Mouse (Mus musculus) C2C12 (cell line): Measurements from ENCODE around the gene Axl.

Experiments
- CEBPB ChIP-seq: IDR thresholded peaks from one replicate; pipeline ENCODE4 v1.6.1; 2011; ENCODE audit warnings: low read depth, mild to moderate bottlenecking, control low read depth, moderate library complexity
- CTCF ChIP-seq: IDR thresholded peaks from one replicate; pipeline ENCODE4 v1.5.1; 2011; ENCODE audit not compliant: control insufficient read depth, insufficient read depth, insufficient read length

DNA sequence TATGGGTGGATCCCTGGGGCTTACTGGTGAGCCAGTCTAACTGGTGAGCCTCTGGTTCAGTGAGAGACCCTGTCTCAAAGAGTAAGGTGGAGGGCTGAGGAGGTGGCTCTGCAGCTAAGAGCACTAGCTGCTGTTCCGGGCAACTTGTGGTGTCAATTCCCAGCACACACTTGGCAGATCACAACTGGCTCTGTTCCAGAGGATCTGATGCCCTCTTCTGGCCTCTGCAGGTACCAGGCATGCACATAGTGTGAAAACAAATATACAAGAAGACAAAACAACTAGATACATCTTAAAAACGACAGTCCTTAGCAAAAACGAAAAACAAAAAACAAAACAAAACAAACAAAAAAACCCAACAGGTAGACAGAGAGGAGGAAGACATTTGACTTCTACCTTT is 5.2 kb upstream of the Axl start:
- no peak for TF ChIP-seq CEBPB
- no peak for TF ChIP-seq CTCF
